Mouse (Mus musculus): ENCODE results near the gene 1700025B11Rik.
"Not testable (repeated sequence)": the region's sequence is repeated elsewhere in the genome, so short reads cannot be mapped to it uniquely, and the experiment has no call there.

DNA sequence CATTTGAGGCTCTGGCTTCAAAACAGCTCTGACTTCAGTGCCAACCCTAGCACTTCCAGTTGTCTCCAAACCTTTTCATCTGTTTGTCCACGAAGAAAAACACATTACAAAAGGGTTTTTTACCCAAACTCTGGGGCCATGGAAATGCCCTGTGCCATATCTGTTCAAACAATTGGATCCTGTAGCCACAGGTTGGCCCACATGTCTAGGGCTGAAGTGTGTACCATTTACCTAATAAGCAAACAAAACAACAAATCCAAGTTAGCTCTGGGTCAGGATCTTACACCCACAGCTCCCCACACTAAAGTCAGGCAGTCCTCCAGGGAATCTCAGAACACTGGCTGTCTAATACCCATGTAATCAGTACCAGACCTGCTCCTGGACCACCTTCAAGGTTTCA, 22.5 kb downstream of the 1700025B11Rik start:
- not testable (repeated sequence) for TF ChIP-seq HCFC1 (IDR thresholded peaks at IDR 0.05; ENCODE audit: borderline replicate concordance, insufficient read depth, low read length); ZNF384 (IDR thresholded peaks at IDR 0.05; ENCODE audit: low read depth, low read length)
